Mouse (Mus musculus) kidney, embryonic 16.5 days (tissue): ENCODE results near the gene Npb. TPM values are rescaled to one million over a fixed set of nuclear protein-coding genes. Genes with fewer than 3 reads are reported as not detected.

ENCODE experiments used
- ATAC-seq: fragments of 200-750 bp; cut with Nextera tagmentation; 2 replicates; pipeline ENCODE4 v1.8.0; 2017; ENCODE audit warnings: moderate TSS enrichment; ENCODE audit not compliant: low FRiP score, low TSS enrichment
- H3K27ac ChIP-seq: fragments of 300-500 bp; sonication (generic); 2 replicates; pipeline ENCODE4 v1.5.1; 2014; ENCODE audit warnings: low read length
- H3K27me3 ChIP-seq: fragments of 300-500 bp; sonication (generic); 2 replicates; pipeline ENCODE4 v1.6.1; 2014; ENCODE audit warnings: low read length, control low read depth, mixed read lengths; ENCODE audit not compliant: insufficient read depth
- H3K36me3 ChIP-seq: fragments of 300-500 bp; sonication (generic); 2 replicates; pipeline ENCODE4 v1.6.1; 2014; ENCODE audit warnings: low read length, control low read depth, mixed read lengths; ENCODE audit not compliant: insufficient read depth
- H3K4me1 ChIP-seq: fragments of 300-500 bp; sonication (generic); 2 replicates; pipeline ENCODE4 v1.6.1; 2014; ENCODE audit warnings: low read length, control low read depth, mixed read lengths; ENCODE audit not compliant: insufficient read depth
- H3K4me2 ChIP-seq: fragments of 300-500 bp; sonication (generic); replicated peaks from 2 replicates; pipeline ENCODE4 v1.6.1; 2014; ENCODE audit warnings: low read depth, low read length
- H3K4me3 ChIP-seq: fragments of 300-500 bp; sonication (generic); 2 replicates; pipeline ENCODE4 v1.5.1; 2014; ENCODE audit warnings: mild to moderate bottlenecking, low read length
- H3K9ac ChIP-seq: fragments of 300-500 bp; sonication (generic); replicated peaks from 2 replicates; pipeline ENCODE4 v1.6.1; 2014; ENCODE audit warnings: low read length
- H3K9me3 ChIP-seq: fragments of 300-500 bp; sonication (generic); 2 replicates; pipeline ENCODE4 v1.6.1; 2016; ENCODE audit warnings: low read length, control low read depth
- WGBS: fragments of 180-500 bp; shearing (Covaris S2); extraction: QIAGEN DNeasy Blood & Tissue Kit; methylation state at CpG from one replicate; pipeline ENCODE4 v1.1.7; 2014; 5-methylcytosine and 5-hydroxymethylcytosine counted together
- polyA plus RNA-seq: library from polyadenylated mRNA; unstranded; fragments of >200 nt; fragmentation: Nextera tagmentation; extraction: Ambion mirVana; gene quantifications from 2 replicates; pipeline ENCODE4 v1.2.1, GENCODE M21; 2015

Gene Npb
- polyA plus RNA-seq, 1 experiment from 2014 or later, result 27.7 TPM

GRCm38 (mm10) chr11:120572752-120573584 lies 35.3 kb upstream of the Npb start, which contains the start of gene P4hb:
Gene P4hb (minus strand): TSS chr11:120573253.
- Histone ChIP-seq H3K27me3 (no peaks in the 10 kb centered on the region), H3K9me3 (no peaks in the 10 kb centered on the region), H3K4me2 (peak within 1 kb of the TSS; percentile 74), H3K36me3 (peaks cover 34% of the 10 kb centered on the region), H3K4me1 (peaks cover 30% of the 10 kb centered on the region), H3K4me3 (peak within 1 kb of the TSS; percentile 86), H3K9ac (peak within 1 kb of the TSS; percentile 95), H3K27ac (peak within 1 kb of the TSS; percentile 96)
- peak; percentile 97 for ATAC-seq
- under 1% methylated on average over 92 of the region's 94 CpGs for WGBS

- Histone ChIP-seq H3K4me3 (peak overlapping the region; percentile 86), H3K4me1 (peaks cover 34% of the 10 kb centered on the region), H3K9ac (peak overlapping the region; percentile 93), H3K36me3 (peaks cover 35% of the 10 kb centered on the region), H3K27ac (peak overlapping the region; percentile 96), H3K9me3 (no peaks in the 10 kb centered on the region), H3K4me2 (peak overlapping the region; percentile 74), H3K27me3 (no peaks in the 10 kb centered on the region)
- WGBS, result under 1% methylated on average over 23 of the region's 23 CpGs
- peak; percentile 1; the same call in 1 of the 2 replicates for ATAC-seq
These were observed 34.5 kb upstream of the Npb start for GRCm38 (mm10) chr11:120573585-120574277.

GRCm38 (mm10) chr11:120574278-120574600 lies 34.0 kb upstream of the Npb start:
- WGBS, result 39% methylated on average over 5 of the region's 5 CpGs
- ATAC-seq, result no peak

GRCm38 (mm10) chr11:120575046-120575445 lies 33.2 kb upstream of the Npb start:
- ATAC-seq, result no peak
- Histone ChIP-seq H3K4me1 (peaks cover 48% of the 10 kb centered on the region), H3K4me3 (no peak overlapping the region), H3K4me2 (no peak overlapping the region), H3K27me3 (no peaks in the 10 kb centered on the region), H3K9ac (peak overlapping the region; percentile 93; the same call in 1 of the 2 replicates), H3K27ac (no peak overlapping the region), H3K9me3 (no peaks in the 10 kb centered on the region), H3K36me3 (peaks cover 43% of the 10 kb centered on the region)
- WGBS, result 71% methylated on average over 2 of the region's 2 CpGs

More at GRCm38 (mm10) chr11:120574278-120574600, 34.0 kb upstream of the Npb start:
- peak overlapping the region; percentile 93 for H3K9ac ChIP-seq
- no peaks in the 10 kb centered on the region for H3K9me3 ChIP-seq
- no peak overlapping the region for H3K27ac ChIP-seq
- H3K27me3 ChIP-seq, result no peaks in the 10 kb centered on the region
- H3K4me2 ChIP-seq, result peak overlapping the region; percentile 74
- peaks cover 40% of the 10 kb centered on the region for H3K36me3 ChIP-seq
- H3K4me3 ChIP-seq, result peak overlapping the region; percentile 86
- peaks cover 39% of the 10 kb centered on the region for H3K4me1 ChIP-seq

GRCm38 (mm10) chr11:120575940-120576339 lies 32.3 kb upstream of the Npb start:
- H3K4me3 ChIP-seq, result no peak overlapping the region
- no peak overlapping the region for H3K9ac ChIP-seq
- peaks cover 35% of the 10 kb centered on the region for H3K36me3 ChIP-seq
- no peak for ATAC-seq
- no peaks in the 10 kb centered on the region for H3K9me3 ChIP-seq
- peaks cover 50% of the 10 kb centered on the region for H3K4me1 ChIP-seq
- no peak overlapping the region for H3K4me2 ChIP-seq
- no peaks in the 10 kb centered on the region for H3K27me3 ChIP-seq
- H3K27ac ChIP-seq, result peak overlapping the region; percentile 37; the same call in 1 of the 2 replicates

GRCm38 (mm10) chr11:120576365-120576981 lies 31.8 kb upstream of the Npb start:
- peaks cover 29% of the 10 kb centered on the region for H3K36me3 ChIP-seq
- no peak overlapping the region for H3K4me3 ChIP-seq
- peak overlapping the region; percentile 65; the same call in 1 of the 2 replicates for H3K27ac ChIP-seq
- ATAC-seq, result no peak
- no peaks in the 10 kb centered on the region for H3K27me3 ChIP-seq
- no peaks in the 10 kb centered on the region for H3K9me3 ChIP-seq
- H3K9ac ChIP-seq, result no peak overlapping the region
- WGBS, result 77% methylated on average over 3 of the region's 3 CpGs
- H3K4me1 ChIP-seq, result peaks cover 45% of the 10 kb centered on the region
- H3K4me2 ChIP-seq, result no peak overlapping the region

- H3K4me3 ChIP-seq, result no peak overlapping the region
These were observed 30.9 kb upstream of the Npb start for GRCm38 (mm10) chr11:120577211-120578023.

GRCm38 (mm10) chr11:120578024-120578693 lies 30.1 kb upstream of the Npb start:
- Histone ChIP-seq H3K4me3 (no peak overlapping the region), H3K27ac (peak overlapping the region; percentile 65), H3K27me3 (no peaks in the 10 kb centered on the region), H3K36me3 (peaks cover 29% of the 10 kb centered on the region), H3K4me2 (no peak overlapping the region), H3K4me1 (peaks cover 50% of the 10 kb centered on the region), H3K9ac (no peak overlapping the region), H3K9me3 (no peaks in the 10 kb centered on the region)
- 77% methylated on average over 10 of the region's 10 CpGs for WGBS
- ATAC-seq, result no peak

More at GRCm38 (mm10) chr11:120577211-120578023, 30.9 kb upstream of the Npb start:
- no peak overlapping the region; the same call in 1 of the 2 replicates for H3K9ac ChIP-seq
- H3K4me2 ChIP-seq, result no peak overlapping the region
- peaks cover 29% of the 10 kb centered on the region for H3K36me3 ChIP-seq
- peaks cover 48% of the 10 kb centered on the region for H3K4me1 ChIP-seq
- peak overlapping the region; percentile 65 for H3K27ac ChIP-seq
- no peaks in the 10 kb centered on the region for H3K27me3 ChIP-seq
- H3K9me3 ChIP-seq, result no peaks in the 10 kb centered on the region
- 72% methylated on average over 7 of the region's 7 CpGs for WGBS
- no peak for ATAC-seq
